Mouse (Mus musculus): ENCODE data around the gene Gss.

Gss gene

DNA sequence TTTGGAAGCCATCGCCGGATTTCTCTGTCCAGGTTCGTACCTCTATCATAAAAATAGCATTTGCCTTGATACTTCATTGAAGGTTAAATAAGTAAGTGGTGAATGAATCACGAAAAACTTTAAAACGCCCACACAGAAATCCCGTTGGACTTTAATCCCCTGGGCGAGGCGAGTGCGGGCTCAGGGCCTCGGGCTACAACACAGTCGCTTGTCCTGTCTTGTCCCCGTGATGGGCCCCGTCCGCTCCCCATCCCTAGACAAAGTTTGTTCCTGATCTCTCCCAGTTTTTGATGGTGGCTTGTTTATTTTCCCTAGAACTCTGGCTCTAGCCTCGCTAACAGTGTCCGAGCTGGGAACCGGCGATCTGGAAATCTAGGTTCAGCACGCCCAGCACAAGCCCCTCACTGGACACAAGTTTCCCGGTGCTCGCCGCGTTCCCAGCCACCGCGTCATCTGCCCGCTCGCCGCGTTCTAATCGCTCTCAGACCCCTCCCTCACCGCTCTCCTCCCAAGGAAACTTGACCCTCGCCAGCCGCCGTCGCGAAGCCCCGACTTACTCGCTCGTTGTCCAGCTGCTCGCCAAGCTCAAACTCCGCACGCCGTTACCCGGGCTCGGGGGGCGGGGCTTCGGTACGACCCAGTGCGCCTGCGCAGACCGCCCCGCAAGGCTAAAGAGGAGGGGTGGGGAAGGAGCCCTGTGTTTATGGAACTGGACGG, at the start of gene Gss:
TSS of gene Gss (minus strand) at position 674 of the 717 bp plus-strand sequence.
- peak; percentile 99 to 100 for DNase-seq (ENCODE audit: inconsistent age in 2 of 2, low spot score in 1 of 2)

DNA sequence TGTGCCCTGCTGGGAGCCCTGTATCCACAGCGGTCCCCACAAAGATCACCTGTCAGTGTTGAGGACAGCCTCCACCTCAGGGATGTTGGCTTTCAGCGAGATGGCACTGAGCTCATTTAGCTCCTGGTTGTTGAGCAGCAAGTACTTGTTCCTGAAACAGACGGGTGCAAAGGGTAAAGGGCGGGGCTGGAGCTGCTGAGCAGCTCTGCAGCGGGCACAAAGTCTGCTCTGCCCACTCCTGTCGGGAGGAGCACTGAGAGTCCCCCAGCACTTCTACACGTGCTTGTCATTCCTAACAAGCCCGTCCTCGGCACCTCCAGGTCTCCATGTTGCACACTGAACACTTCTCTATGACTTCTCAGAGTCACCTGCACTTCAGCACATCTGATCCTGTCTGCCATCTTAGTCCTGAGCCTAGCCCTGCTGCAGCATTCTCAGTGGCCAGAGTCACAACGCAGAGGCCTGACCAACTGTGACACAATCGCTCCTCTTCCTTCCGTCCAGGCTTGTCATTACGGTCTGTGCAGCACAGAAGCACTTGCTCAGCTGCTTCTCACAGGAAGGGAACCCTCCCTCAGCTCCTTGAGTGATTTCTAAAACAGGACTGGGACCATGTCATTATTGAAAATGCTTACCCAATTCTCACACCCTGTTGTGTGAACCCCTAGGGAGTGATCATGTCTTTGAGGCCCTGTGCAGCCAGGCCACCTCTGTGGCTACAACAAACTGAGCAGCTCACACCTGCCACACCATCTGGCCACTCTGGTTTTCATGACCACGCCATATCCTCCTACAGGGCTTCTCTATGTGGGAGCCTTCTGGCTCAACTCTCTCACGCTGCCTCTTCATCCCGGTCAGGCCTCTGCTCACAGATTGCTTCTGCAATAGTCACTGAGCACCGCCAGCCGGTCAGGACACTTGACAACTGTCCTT, 49.2 kb upstream of the Gss start:
- no peak for DNase-seq (ENCODE audit: inconsistent age in 2 of 2, low spot score in 1 of 2)

DNA sequence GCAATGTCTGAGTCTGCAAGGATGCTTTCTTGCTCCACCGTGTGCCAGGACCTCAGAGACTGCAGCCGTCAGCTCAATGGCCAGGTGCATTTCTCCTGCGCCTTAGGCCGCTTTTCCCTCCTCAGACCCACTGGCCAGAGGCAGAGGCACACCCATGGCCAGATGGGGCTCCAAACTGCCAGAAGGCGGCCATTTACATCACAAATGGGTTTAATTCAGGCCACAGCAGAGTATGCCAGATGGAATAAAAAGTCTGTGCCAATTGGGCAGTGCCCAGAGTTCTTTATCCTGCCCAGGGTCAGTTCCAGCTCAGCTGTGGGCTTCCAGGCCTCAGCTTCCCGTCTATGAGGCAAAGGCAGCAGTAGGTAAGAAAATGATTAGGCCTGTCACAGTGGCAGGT, 48.0 kb upstream of the Gss start:
- DNase-seq (ENCODE audit: inconsistent age in 2 of 2, low spot score in 1 of 2), result peak in 1 of 2 experiments; percentile 52

DNA sequence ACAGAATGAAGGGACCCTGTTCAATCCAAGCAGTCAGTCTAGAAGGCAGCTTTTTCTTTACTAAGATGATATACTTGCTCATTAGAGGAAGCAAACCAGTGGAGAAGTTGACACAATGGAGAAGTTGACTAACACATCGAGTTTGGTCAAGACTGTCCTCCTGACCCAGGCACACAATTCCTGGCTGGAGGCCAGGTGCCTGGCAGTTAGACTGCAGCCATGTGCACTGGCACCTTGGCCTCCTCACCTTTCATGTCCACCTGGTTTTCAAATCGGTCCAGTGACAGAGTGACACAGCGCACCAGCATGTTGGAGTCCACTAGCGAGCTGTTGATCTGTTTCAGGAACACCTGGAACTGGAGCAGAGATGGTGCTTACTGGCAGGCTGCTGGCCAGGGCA, 44.8 kb upstream of the Gss start:
- no peak for DNase-seq (ENCODE audit: inconsistent age in 2 of 2, low spot score in 1 of 2)

DNA sequence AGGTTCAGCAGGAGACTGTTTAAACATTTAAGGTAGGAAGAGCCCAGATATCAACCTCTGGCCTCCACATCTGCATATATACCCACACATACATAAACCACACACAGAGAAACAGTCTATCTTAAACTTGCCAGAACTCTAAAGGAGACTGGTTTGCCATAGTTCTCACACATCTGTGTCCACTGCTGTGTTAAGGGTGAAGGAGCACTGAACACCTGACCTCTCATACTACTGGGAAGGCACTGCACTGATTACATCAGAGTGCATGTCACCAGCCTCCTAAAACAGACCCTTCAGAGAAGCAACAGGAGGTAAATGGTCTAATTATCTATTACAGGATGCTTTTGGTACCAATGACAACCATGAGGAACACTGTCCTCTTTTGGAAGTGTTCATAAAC, 44.3 kb upstream of the Gss start:
- no peak for DNase-seq (ENCODE audit: inconsistent age in 2 of 2, low spot score in 1 of 2)

DNA sequence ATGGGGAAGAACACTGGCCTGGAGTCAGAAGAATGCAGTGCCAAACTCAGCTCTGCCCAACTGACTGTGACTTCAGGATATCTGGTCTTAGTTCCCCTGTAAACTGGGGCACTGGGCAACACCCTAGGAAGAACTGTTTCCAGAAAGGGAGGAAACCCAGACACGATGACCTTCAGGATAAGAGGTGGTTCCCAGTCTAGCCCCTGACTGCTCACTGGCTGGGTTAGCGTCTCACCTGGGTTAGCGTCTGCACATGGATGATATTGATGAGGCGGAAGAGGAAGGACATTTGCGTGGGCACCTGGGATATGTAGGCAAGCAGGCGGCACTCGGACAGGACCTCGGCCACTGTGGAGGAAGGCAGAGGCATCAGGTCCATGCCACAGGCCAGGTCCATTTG, 43.4 kb upstream of the Gss start:
- no peak for DNase-seq (ENCODE audit: inconsistent age in 2 of 2, low spot score in 1 of 2)

DNA sequence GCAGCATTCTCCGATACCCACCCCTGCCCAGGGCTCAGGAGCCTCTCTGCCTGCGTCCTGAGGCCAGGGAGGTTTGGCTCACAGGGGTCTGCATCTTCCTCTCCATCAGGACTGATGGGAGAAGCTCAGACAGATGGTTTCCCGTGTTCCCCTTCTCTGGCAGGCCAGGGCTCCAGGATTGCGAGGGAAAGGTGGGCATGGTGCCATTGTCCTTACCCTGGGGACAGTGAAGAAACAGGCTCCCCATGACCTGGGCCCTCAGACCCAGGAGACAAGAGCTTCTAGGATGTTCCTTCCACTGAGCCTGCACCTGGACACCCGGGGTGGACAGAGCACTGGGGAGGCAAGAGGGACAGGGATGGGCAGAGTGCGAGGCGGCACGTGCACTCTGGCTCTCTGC, 42.0 kb upstream of the Gss start:
- peak in 1 of 2 experiments; percentile 66 for DNase-seq (ENCODE audit: inconsistent age in 2 of 2, low spot score in 1 of 2)

DNA sequence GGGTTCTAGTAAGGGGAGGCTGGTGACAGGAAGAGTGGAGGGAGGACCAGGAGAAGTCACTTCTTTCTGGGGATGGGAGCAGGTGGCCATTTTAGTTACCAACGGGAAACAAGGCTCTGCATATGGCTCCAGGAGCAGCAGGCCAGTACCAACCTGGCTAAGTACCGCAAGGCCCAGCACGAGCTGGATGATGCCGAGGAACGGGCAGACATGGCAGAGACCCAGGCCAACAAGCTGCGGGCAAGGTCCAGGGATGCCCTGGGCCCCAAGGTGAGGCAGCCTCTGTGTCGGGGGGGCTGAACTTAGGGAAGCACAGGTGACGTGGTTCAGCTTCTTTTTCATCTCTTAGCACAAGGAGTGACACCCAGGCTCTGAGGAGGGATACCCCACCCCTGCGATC, 41.1 kb upstream of the Gss start:
- no peak for DNase-seq (ENCODE audit: inconsistent age in 2 of 2, low spot score in 1 of 2)

DNA sequence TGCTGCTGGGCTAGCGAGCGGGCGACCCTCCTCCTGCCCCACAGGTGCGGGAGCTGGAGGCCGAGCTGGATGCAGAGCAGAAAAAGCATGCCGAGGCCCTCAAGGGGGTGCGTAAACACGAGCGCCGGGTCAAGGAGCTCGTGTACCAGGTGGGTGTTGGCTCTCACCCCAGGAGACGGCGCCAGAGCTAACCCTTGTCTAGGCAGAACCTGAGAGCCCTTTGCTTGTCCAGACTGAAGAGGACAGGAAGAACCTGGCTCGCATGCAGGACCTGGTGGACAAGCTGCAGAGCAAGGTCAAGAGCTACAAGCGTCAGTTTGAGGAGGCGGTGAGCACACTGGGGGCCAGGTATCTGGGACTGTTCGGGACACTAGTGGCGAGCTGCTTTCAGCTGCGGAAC, 40.5 kb upstream of the Gss start:
- DNase-seq (ENCODE audit: inconsistent age in 2 of 2, low spot score in 1 of 2), result no peak

DNA sequence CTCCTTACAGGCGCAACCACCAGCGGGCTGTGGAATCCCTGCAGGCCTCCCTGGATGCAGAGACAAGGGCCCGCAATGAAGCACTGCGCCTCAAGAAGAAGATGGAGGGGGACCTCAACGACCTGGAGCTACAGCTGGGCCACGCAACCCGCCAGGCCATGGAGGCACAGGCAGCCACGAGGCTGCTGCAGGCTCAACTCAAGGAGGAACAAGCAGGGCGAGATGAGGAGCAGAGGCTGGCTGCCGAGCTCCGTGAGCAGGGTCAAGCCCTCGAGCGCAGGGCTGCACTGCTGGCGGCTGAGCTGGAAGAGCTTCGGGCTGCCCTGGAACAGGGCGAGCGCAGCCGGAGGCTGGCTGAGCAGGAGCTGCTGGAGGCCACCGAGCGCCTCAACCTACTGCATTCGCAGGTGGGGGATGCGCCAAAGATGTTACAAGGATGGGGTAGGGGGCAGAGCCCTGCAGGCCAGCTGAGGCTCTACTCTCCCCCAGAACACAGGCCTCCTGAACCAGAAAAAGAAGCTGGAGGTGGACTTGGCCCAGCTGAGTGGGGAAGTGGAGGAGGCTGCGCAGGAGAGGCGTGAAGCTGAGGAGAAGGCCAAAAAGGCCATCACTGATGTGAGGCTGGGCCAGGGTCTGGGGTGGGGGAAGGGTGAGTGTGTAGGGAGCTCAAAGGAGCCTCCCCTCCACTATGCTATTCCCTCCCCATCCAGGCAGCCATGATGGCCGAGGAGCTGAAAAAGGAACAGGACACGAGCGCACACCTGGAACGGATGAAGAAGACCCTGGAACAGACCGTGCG, 39.7 kb upstream of the Gss start:
- no peak for DNase-seq (ENCODE audit: inconsistent age in 2 of 2, low spot score in 1 of 2)

DNA sequence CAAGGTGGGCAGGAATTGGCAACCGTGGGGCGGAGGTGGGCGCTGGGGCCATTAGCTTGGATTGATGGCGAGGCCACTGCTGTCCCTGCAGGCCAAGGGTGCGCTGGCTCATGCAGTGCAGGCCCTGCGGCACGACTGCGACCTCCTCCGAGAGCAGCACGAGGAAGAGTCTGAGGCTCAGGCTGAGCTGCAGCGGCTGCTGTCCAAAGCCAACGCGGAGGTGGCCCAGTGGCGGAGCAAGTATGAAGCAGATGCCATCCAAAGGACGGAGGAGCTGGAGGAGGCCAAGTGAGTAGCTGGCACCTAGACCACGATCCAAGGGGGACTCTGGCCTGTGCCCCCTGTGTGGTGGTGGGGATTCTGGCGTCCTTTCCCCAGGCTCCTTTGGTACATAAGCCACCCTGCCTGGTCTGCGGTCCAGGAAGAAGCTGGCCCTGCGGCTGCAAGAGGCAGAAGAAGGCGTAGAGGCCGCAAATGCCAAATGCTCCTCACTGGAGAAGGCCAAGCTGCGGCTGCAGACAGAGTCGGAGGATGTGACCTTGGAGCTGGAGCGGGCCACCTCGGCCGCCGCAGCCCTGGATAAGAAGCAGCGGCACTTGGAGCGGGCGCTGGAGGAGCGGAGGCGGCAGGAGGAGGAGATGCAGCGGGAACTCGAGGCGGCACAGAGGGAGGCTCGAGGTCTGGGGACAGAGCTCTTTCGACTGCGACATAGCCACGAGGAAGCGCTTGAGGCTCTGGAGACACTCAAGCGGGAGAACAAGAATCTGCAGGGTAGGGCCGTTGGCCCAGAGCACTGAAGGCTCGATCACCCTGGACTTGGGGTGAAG, 38.2 kb upstream of the Gss start:
- DNase-seq (ENCODE audit: inconsistent age in 2 of 2, low spot score in 1 of 2), result peak; percentile 63 to 76

DNA sequence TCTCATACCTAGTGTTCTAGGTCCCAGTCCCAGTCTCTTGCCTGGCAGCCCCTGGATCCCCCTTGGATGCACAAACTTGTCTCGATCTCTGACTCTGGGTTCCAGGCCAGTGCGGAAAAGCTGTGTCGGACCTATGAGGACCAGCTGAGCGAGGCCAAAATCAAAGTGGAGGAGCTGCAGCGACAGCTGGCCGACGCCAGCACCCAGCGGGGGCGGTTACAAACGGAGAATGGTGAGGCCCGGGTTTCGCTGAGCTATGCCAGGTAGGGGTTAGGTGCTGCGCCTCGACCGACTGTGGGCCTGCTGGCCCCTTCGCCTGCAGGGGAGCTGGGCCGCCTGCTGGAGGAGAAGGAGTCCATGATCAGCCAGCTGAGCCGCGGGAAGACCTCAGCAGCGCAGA, 37.5 kb upstream of the Gss start:
- peak in 1 of 2 experiments; percentile 38 for DNase-seq (ENCODE audit: inconsistent age in 2 of 2, low spot score in 1 of 2)

DNA sequence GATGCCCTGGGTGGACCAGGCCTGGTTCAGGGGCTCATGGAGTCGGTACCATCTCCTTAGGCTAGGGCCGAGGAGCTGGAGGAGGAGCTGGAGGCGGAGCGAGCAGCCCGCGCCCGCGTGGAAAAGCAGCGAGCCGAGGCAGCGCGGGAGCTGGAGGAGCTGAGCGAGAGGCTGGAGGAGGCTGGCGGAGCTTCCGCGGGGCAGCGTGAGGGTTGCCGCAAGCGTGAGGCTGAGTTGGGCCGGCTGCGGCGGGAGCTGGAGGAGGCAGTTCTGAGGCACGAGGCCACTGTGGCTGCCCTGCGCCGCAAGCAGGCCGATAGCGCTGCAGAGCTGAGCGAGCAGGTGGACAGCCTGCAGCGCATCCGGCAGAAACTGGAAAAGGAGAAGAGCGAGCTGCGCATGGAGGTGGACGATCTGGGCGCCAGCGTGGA, 36.6 kb upstream of the Gss start:
- peak; percentile 41 to 64 for DNase-seq (ENCODE audit: inconsistent age in 2 of 2, low spot score in 1 of 2)

DNA sequence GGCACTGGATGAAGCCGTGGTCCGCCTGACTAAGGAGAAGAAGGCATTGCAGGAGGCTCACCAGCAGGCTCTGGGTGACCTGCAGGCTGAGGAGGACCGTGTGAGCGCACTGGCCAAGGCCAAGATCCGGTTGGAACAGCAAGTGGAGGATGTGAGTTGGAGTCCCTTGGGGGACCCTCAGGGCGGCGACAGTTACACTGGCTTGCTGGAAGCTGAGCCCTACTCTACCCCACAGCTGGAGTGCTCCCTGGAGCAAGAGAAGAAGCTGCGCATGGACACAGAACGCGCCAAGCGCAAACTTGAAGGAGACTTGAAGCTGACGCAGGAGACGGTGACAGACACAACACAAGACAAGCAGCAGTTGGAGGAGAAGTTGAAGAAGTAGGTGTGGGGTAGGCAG, 35.9 kb upstream of the Gss start:
- DNase-seq (ENCODE audit: inconsistent age in 2 of 2, low spot score in 1 of 2), result peak in 1 of 2 experiments; percentile 22

DNA sequence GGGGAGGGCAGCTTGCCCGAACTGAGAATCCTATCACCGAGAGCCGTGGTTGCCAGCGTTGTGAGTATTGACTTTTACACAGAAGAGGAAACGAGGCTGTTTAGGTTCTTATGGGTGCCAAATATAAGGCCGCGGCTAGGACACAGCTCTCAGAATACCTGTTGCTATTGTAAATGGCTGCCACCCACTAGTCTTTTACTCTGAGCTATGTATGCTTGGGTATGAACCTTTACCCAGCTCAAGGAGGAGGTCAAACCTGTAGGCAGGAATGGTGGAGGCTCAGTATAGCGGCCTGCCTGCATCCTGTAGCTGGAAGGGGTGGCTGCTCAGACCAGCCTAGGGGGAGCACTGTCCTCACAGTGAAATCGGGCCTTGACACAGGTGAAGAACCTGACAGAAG, 35.5 kb upstream of the Gss start:
- DNase-seq (ENCODE audit: inconsistent age in 2 of 2, low spot score in 1 of 2), result no peak

DNA sequence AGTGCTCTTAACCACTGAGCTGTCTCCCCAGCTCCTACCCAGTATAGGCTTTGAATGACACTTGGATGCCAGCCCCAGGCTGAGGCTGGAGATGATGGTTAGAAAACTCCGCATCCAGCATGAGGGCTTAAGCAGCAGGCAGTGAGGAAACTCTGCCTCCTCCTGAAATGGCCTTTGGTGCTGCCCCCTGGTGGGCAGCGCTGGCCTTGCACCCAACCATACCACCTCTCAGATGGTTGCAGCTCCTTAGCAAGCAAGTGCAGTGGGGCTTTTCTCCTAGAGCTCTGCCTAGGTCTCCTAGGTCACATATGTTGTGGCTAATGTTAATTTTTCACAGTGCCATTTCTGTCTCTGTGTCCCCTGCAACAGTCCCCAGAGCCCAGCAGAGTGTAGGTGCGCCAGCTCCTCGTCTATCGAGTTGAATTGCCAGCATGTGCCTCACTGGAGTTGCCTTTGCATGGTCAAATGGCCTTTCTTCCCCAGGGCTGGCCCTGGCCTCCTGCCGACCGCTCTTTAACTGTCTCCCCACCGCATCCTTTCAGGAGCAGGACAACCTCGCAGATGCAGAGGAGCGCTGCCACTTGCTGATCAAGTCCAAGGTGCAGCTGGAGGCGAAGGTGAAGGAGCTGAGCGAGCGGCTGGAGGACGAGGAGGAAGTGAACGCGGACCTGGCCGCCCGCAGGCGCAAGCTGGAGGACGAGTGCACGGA, 34.6 kb upstream of the Gss start:
- peak; percentile 66 to 89 for DNase-seq (ENCODE audit: inconsistent age in 2 of 2, low spot score in 1 of 2)

DNA sequence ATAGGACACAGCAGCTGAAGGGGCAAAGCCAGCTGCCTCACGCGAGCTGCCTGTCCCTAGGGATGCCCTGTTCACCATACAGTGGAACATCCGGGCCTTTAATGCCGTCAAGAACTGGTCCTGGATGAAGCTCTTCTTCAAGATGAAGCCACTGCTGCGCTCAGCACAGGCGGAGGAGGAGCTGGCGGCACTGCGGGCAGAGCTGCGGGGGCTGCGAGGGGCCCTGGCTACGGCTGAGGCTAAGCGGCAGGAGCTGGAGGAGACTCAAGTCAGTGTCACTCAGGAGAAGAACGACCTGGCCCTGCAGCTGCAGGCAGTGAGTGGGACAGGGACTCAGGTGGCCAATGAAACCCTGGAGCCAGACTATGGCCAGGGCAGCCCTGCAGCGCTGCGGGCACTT, 33.7 kb upstream of the Gss start:
- DNase-seq (ENCODE audit: inconsistent age in 2 of 2, low spot score in 1 of 2), result no peak

DNA sequence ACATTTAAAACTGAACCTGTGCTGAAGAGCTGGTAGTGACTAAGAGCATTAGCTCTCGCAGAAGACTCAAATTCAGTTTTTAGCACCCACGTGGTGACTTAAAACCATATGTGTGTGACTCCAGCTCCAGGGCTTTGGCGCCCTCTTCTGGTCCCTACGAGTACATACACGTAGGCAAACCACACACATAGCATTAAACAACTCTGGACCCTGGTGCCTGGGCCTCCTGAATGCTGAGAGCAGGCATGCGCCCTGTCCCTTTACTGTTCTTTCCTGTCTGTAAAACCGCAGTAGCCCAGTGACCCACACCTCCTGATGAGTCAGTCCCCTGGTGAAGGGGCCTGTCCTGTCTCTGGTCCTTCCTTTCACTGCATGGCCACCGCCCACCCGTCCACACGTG, 32.1 kb upstream of the Gss start:
- DNase-seq (ENCODE audit: inconsistent age in 2 of 2, low spot score in 1 of 2), result peak in 1 of 2 experiments; percentile 63

DNA sequence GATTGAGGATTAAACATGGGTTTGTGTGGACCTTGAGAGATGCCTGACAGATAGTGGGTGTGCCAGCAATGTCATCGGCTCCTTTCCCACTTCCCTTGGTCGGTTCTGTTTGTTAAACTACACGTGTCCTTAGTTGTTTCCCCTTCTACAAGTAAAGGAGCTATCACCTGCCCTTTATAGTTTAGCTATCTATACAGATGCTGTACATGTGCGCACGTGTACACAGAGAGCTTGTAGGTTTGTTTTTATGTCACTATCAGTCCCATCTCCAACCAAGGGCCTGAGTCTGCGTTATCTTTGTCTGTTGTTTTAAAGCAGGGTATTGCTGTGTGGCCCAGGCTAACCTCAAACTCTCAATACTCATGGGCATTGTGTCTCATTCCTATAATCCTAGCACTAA, 31.4 kb upstream of the Gss start:
- DNase-seq (ENCODE audit: inconsistent age in 2 of 2, low spot score in 1 of 2), result no peak

DNA sequence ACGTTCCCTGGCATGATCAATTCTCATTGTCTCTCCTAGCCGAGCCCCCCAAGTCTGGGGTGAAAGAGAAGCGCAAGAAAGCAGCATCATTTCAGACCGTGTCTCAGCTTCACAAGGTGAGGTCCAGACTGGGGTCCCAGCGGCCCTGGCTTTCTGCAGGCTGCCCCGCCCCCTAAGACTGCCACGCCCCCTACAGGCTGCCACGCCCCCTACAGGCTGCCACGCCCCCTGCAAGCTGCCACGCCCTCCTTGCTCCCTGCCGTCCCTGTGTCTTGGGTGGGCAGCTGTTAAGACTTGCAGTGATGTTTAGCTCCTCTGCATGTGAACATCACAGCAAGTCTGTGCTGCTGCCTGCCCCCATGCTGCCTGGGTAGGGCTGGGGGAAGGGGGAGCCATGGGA, 30.0 kb upstream of the Gss start:
- DNase-seq (ENCODE audit: inconsistent age in 2 of 2, low spot score in 1 of 2), result no peak

All from adrenal gland, adult (tissue).